Mouse (Mus musculus): ENCODE data around the gene Dusp12. TPM values are rescaled to one million over a fixed set of nuclear protein-coding genes. Genes with fewer than 3 reads are reported as not detected.

Gene Dusp12
- 39.2 TPM for polyA plus RNA-seq (2017; shearing (Covaris generic))

GRCm38 (mm10) chr1:170884978-170885561 lies at the start of gene Dusp12, which contains the start of gene Gm26620:
Gene Dusp12, minus strand, starts transcription at chr1:170885540.
Gene Gm26620, plus strand, starts transcription at chr1:170885065.

GRCm38 (mm10) chr1:170927378-170927777 lies 42.0 kb upstream of the Dusp12 start, which contains the start of gene Fcrla:
Gene Fcrla, minus strand, starts transcription at chr1:170927583.

GRCm38 (mm10) chr1:170912891-170913615 lies 27.7 kb upstream of the Dusp12 start, which contains the start of gene Fcrlb:
Gene Fcrlb, minus strand, starts transcription at chr1:170912941.

GRCm38 (mm10) chr1:170867691-170868105 lies 17.6 kb downstream of the Dusp12 start, which contains the start of gene Atf6:
Gene Atf6, minus strand, starts transcription at chr1:170867771.

Other genes starting within 250 kb of the Dusp12 start
- not detected for gene Olfml2b, start 241.0 kb downstream of the Dusp12 start, polyA plus RNA-seq (2017; shearing (Covaris generic))
- gene Atf6, start 17.8 kb downstream of the Dusp12 start, polyA plus RNA-seq (2017; shearing (Covaris generic)), result 6.8 TPM
- not detected for gene Gm26620, start 475 bp downstream of the Dusp12 start, polyA plus RNA-seq (2017; shearing (Covaris generic))
- gene Fcrlb, start 27.4 kb upstream of the Dusp12 start, polyA plus RNA-seq (2017; shearing (Covaris generic)), result not detected
- gene Fcrla, start 42.0 kb upstream of the Dusp12 start, polyA plus RNA-seq (2017; shearing (Covaris generic)), result 0.84 TPM
- gene Fcgr2b, start 91.0 kb upstream of the Dusp12 start, polyA plus RNA-seq (2017; shearing (Covaris generic)), result 0.50 TPM
- gene Fcgr4, start 133.4 kb upstream of the Dusp12 start, polyA plus RNA-seq (2017; shearing (Covaris generic)), result 0.47 TPM
- gene Fcgr3, start 179.4 kb upstream of the Dusp12 start, polyA plus RNA-seq (2017; shearing (Covaris generic)), result 1.6 TPM
- 1.2 TPM for gene Cfap126, start 228.4 kb upstream of the Dusp12 start, polyA plus RNA-seq (2017; shearing (Covaris generic))